Mouse (Mus musculus) midbrain, embryonic 15.5 days (tissue): Measurements from ENCODE around the gene Pid1. TPM values are rescaled to one million over a fixed set of nuclear protein-coding genes. Genes with fewer than 3 reads are reported as not detected.

Experiments used
- ATAC-seq: fragments of 200-750 bp; cut with Nextera tagmentation; replicated peaks from 2 replicates; pipeline ENCODE4 v1.8.0; 2017; ENCODE audit warnings: moderate TSS enrichment
- H3K27ac ChIP-seq: fragments of 300-500 bp; sonication (generic); 2 replicates; pipeline ENCODE4 v1.5.1; 2015; ENCODE audit warnings: mild to moderate bottlenecking, inconsistent platforms
- H3K27me3 ChIP-seq: fragments of 300-500 bp; sonication (generic); replicated peaks from 2 replicates; pipeline ENCODE4 v1.6.1; 2015; ENCODE audit warnings: inconsistent platforms
- H3K36me3 ChIP-seq: fragments of 300-500 bp; sonication (generic); replicated peaks from 2 replicates; pipeline ENCODE4 v1.6.1; 2015; ENCODE audit warnings: inconsistent platforms
- H3K4me1 ChIP-seq: fragments of 300-500 bp; sonication (generic); 2 replicates; pipeline ENCODE4 v1.6.1; 2015; ENCODE audit warnings: inconsistent platforms
- H3K4me2 ChIP-seq: fragments of 300-500 bp; sonication (generic); 2 replicates; pipeline ENCODE4 v1.6.1; 2015; ENCODE audit warnings: inconsistent platforms, mild to moderate bottlenecking, moderate library complexity
- H3K4me3 ChIP-seq: fragments of 300-500 bp; sonication (generic); 2 replicates; pipeline ENCODE4 v1.5.1; 2015; ENCODE audit warnings: mild to moderate bottlenecking, inconsistent platforms
- H3K9ac ChIP-seq: fragments of 300-500 bp; sonication (generic); 2 replicates; pipeline ENCODE4 v1.6.1; 2015; ENCODE audit warnings: mild to moderate bottlenecking, inconsistent platforms
- H3K9me3 ChIP-seq: fragments of 300-500 bp; sonication (generic); 2 replicates; pipeline ENCODE4 v1.6.1; 2016; ENCODE audit warnings: inconsistent platforms
- WGBS: fragments of 180-500 bp; shearing (Covaris S2); methylation state at CpG from one replicate; pipeline ENCODE4 v1.1.7; 2015; ENCODE audit warnings: mixed read lengths; 5-methylcytosine and 5-hydroxymethylcytosine counted together
- polyA plus RNA-seq: library from polyadenylated mRNA; unstranded; fragments of >200 nt; fragmentation: Nextera tagmentation; extraction: Ambion mirVana; gene quantifications from 2 replicates; pipeline ENCODE4 v1.2.1, GENCODE M21; 2015

Gene Pid1
- polyA plus RNA-seq, 1 experiment from 2014 or later = 88.1 TPM

- no peak for ATAC-seq
- Histone ChIP-seq H3K27ac (no peak overlapping the region), H3K9ac (no peak overlapping the region), H3K36me3 (no peaks in the 10 kb centered on the region), H3K27me3 (no peaks in the 10 kb centered on the region), H3K9me3 (no peaks in the 10 kb centered on the region), H3K4me3 (no peak overlapping the region), H3K4me1 (no peaks in the 10 kb centered on the region), H3K4me2 (no peak overlapping the region)
Observed at GRCm38 (mm10) chr1:84192167-84192566, 171.8 kb downstream of the Pid1 start.

GRCm38 (mm10) chr1:84189446-84189845 is 174.5 kb downstream of the Pid1 start:
- ATAC-seq = no peak
- Histone ChIP-seq H3K9ac (no peak overlapping the region), H3K27me3 (no peaks in the 10 kb centered on the region), H3K27ac (no peak overlapping the region), H3K4me1 (no peaks in the 10 kb centered on the region), H3K36me3 (no peaks in the 10 kb centered on the region), H3K9me3 (no peaks in the 10 kb centered on the region), H3K4me3 (no peak overlapping the region), H3K4me2 (no peak overlapping the region)
- 86% methylated on average over 5 of the region's 5 CpGs for WGBS

GRCm38 (mm10) chr1:84186756-84187437 is 177.1 kb downstream of the Pid1 start:
- H3K9me3 ChIP-seq = no peaks in the 10 kb centered on the region
- ATAC-seq = no peak
- H3K27ac ChIP-seq = no peak overlapping the region
- H3K4me3 ChIP-seq = no peak overlapping the region
- H3K4me2 ChIP-seq = no peak overlapping the region
- no peaks in the 10 kb centered on the region; the same call in 1 of the 2 replicates for H3K4me1 ChIP-seq
- 76% methylated on average over 4 of the region's 4 CpGs for WGBS
- H3K27me3 ChIP-seq = no peaks in the 10 kb centered on the region
- no peaks in the 10 kb centered on the region for H3K36me3 ChIP-seq
- no peak overlapping the region for H3K9ac ChIP-seq

GRCm38 (mm10) chr1:84177696-84178095 is 186.3 kb downstream of the Pid1 start:
- Histone ChIP-seq H3K4me2 (no peak overlapping the region), H3K36me3 (no peaks in the 10 kb centered on the region), H3K27me3 (no peaks in the 10 kb centered on the region), H3K9ac (no peak overlapping the region), H3K9me3 (no peaks in the 10 kb centered on the region), H3K4me1 (peaks cover 13% of the 10 kb centered on the region), H3K27ac (no peak overlapping the region), H3K4me3 (no peak overlapping the region)
- ATAC-seq = no peak
- WGBS = 76% methylated on average over 1 of the region's 1 CpGs

- no peak overlapping the region for H3K9ac ChIP-seq
- no peaks in the 10 kb centered on the region for H3K9me3 ChIP-seq
- H3K4me3 ChIP-seq = no peak overlapping the region
- H3K27me3 ChIP-seq = no peaks in the 10 kb centered on the region
- H3K27ac ChIP-seq = peak overlapping the region; percentile 82
- 4% methylated on average over 2 of the region's 2 CpGs for WGBS
- H3K4me1 ChIP-seq = peaks cover 15% of the 10 kb centered on the region
- no peaks in the 10 kb centered on the region for H3K36me3 ChIP-seq
- no peak overlapping the region for H3K4me2 ChIP-seq
- peak; percentile 91 for ATAC-seq
Observed at GRCm38 (mm10) chr1:84177033-84177432, 186.9 kb downstream of the Pid1 start.

GRCm38 (mm10) chr1:84172941-84173340 is 191.0 kb downstream of the Pid1 start:
- Histone ChIP-seq H3K9me3 (no peaks in the 10 kb centered on the region), H3K4me1 (peaks cover 15% of the 10 kb centered on the region), H3K36me3 (no peaks in the 10 kb centered on the region), H3K27ac (0 out of 2 replicates have a peak overlapping the region, but pooled peaks have one; percentile 4), H3K4me2 (no peak overlapping the region), H3K9ac (no peak overlapping the region), H3K27me3 (no peaks in the 10 kb centered on the region), H3K4me3 (no peak overlapping the region)
- ATAC-seq = no peak; the same call in 1 of the 2 replicates
- 36% methylated on average over 6 of the region's 6 CpGs for whole genome bisulfite sequencing

- Histone ChIP-seq H3K27me3 (no peaks in the 10 kb centered on the region), H3K9me3 (no peaks in the 10 kb centered on the region), H3K27ac (no peak overlapping the region), H3K4me1 (peaks cover 9% of the 10 kb centered on the region; the same call in 1 of the 2 replicates), H3K9ac (no peak overlapping the region), H3K36me3 (no peaks in the 10 kb centered on the region), H3K4me2 (no peak overlapping the region), H3K4me3 (no peak overlapping the region)
- WGBS = 78% methylated on average over 3 of the region's 3 CpGs
- ATAC-seq = no peak
Observed at GRCm38 (mm10) chr1:84157790-84158189, 206.2 kb downstream of the Pid1 start.

- H3K27me3 ChIP-seq = no peaks in the 10 kb centered on the region
- H3K36me3 ChIP-seq = no peaks in the 10 kb centered on the region
- H3K4me2 ChIP-seq = peak overlapping the region; percentile 11; the same call in 1 of the 2 replicates
- H3K9me3 ChIP-seq = no peaks in the 10 kb centered on the region
- H3K27ac ChIP-seq = peak overlapping the region; percentile 39
- no peak overlapping the region for H3K9ac ChIP-seq
- H3K4me1 ChIP-seq = peaks cover 9% of the 10 kb centered on the region; the same call in 1 of the 2 replicates
- WGBS = 2% methylated on average over 2 of the region's 2 CpGs
- ATAC-seq = peak; percentile 57; the same call in 1 of the 2 replicates
- no peak overlapping the region for H3K4me3 ChIP-seq
Observed at GRCm38 (mm10) chr1:84155585-84155930, 208.4 kb downstream of the Pid1 start.

- Histone ChIP-seq H3K36me3 (no peaks in the 10 kb centered on the region), H3K27ac (peak overlapping the region; percentile 39), H3K27me3 (no peaks in the 10 kb centered on the region), H3K4me1 (peaks cover 9% of the 10 kb centered on the region; the same call in 1 of the 2 replicates), H3K4me2 (peak overlapping the region; percentile 11; the same call in 1 of the 2 replicates), H3K9ac (no peak overlapping the region), H3K4me3 (no peak overlapping the region), H3K9me3 (no peaks in the 10 kb centered on the region)
- WGBS = 49% methylated on average over 12 of the region's 12 CpGs
- peak; percentile 77 for ATAC-seq
Observed at GRCm38 (mm10) chr1:84154725-84155584, 209.0 kb downstream of the Pid1 start.

- Histone ChIP-seq H3K36me3 (no peaks in the 10 kb centered on the region), H3K27me3 (no peaks in the 10 kb centered on the region), H3K27ac (no peak overlapping the region), H3K9me3 (no peaks in the 10 kb centered on the region), H3K4me3 (no peak overlapping the region), H3K4me2 (no peak overlapping the region), H3K9ac (no peak overlapping the region), H3K4me1 (peaks cover 9% of the 10 kb centered on the region; the same call in 1 of the 2 replicates)
- WGBS = 66% methylated on average over 4 of the region's 4 CpGs
- no peak for ATAC-seq
Observed at GRCm38 (mm10) chr1:84153943-84154342, 210.0 kb downstream of the Pid1 start.

GRCm38 (mm10) chr1:84141561-84141960 is 222.4 kb downstream of the Pid1 start:
- 87% methylated on average over 1 of the region's 1 CpGs for WGBS
- Histone ChIP-seq H3K4me2 (no peak overlapping the region), H3K36me3 (no peaks in the 10 kb centered on the region), H3K4me1 (no peaks in the 10 kb centered on the region), H3K4me3 (no peak overlapping the region), H3K9me3 (no peaks in the 10 kb centered on the region), H3K27me3 (no peaks in the 10 kb centered on the region), H3K9ac (no peak overlapping the region), H3K27ac (no peak overlapping the region)
- ATAC-seq = no peak

GRCm38 (mm10) chr1:84132451-84132850 is 231.5 kb downstream of the Pid1 start:
- WGBS = 59% methylated on average over 4 of the region's 4 CpGs
- no peaks in the 10 kb centered on the region for H3K4me1 ChIP-seq
- no peaks in the 10 kb centered on the region for H3K27me3 ChIP-seq
- H3K27ac ChIP-seq = no peak overlapping the region
- no peak overlapping the region for H3K9ac ChIP-seq
- no peak overlapping the region for H3K4me3 ChIP-seq
- no peaks in the 10 kb centered on the region for H3K36me3 ChIP-seq
- no peaks in the 10 kb centered on the region for H3K9me3 ChIP-seq
- ATAC-seq = 0 out of 2 replicates have a peak, but pooled peaks have one; percentile 20
- no peak overlapping the region for H3K4me2 ChIP-seq
